Mouse (Mus musculus) MEL (cell line): ENCODE data around the gene Zfp330. TPM values are rescaled to one million over a fixed set of nuclear protein-coding genes. Genes with fewer than 3 reads are reported as not detected.

ENCODE experiments used
- DNase-seq: peaks from one replicate; pipeline ENCODE4 v3.0.0; 2011; ENCODE audit warnings: low read depth, low spot score
- H3K27ac ChIP-seq: 2 replicates; pipeline ENCODE4 v1.5.1; 2012; ENCODE audit warnings: low read depth, mild to moderate bottlenecking, control low read depth, low read length, moderate library complexity; ENCODE audit not compliant: control insufficient read depth
- H3K27me3 ChIP-seq, 2 experiments: fragments of 150-350 bp in 1 of 2; sonication (generic) in 1 of 2; 2 replicates each; pipeline ENCODE4 v1.6.1; 2012; ENCODE audit warnings: low read length in 2 of 2, mild to moderate bottlenecking in 2 of 2, improper control_type of control experiment in 1 of 2, moderate library complexity in 1 of 2; ENCODE audit not compliant: insufficient read depth in 2 of 2, control insufficient read depth in 1 of 2
- H3K36me3 ChIP-seq, 2 experiments: 2 replicates each; pipeline ENCODE4 v1.6.1; 2012 to 2014; ENCODE audit warnings: low read length in 2 of 2, improper control_type of control experiment in 1 of 2, inconsistent platforms in 1 of 2, mild to moderate bottlenecking in 1 of 2; ENCODE audit not compliant: insufficient read depth in 2 of 2, control insufficient read depth in 1 of 2
- H3K4me1 ChIP-seq, 2 experiments: fragments of 150-350 bp in 1 of 2; sonication (generic) in 1 of 2; 2 replicates each; pipeline ENCODE4 v1.6.1; 2012; ENCODE audit warnings: low read length in 2 of 2, improper control_type of control experiment in 1 of 2, mild to moderate bottlenecking in 1 of 2; ENCODE audit not compliant: insufficient read depth in 2 of 2, control insufficient read depth in 1 of 2
- H3K4me3 ChIP-seq, 2 experiments: fragments of 150-350 bp in 1 of 2; sonication (generic) in 1 of 2; 2 replicates each; pipeline ENCODE4 v1.5.1; 2012; ENCODE audit warnings: low read depth in 2 of 2, low read length in 2 of 2, mild to moderate bottlenecking in 2 of 2, moderate library complexity in 2 of 2, control low read depth in 1 of 2, improper control_type of control experiment in 1 of 2; ENCODE audit not compliant: control insufficient read depth in 1 of 2, insufficient read depth in 1 of 2
- H3K79me2 ChIP-seq: 2 replicates; pipeline ENCODE4 v1.6.1; 2012; ENCODE audit warnings: mild to moderate bottlenecking, low read length, moderate library complexity; ENCODE audit not compliant: control insufficient read depth, poor library complexity, insufficient read depth
- H3K9ac ChIP-seq: 2 replicates; pipeline ENCODE4 v1.6.1; 2012; ENCODE audit warnings: low read depth, mild to moderate bottlenecking, control low read depth, low read length, moderate library complexity; ENCODE audit not compliant: control insufficient read depth, poor library complexity, severe bottlenecking
- H3K9me3 ChIP-seq: fragments of 150-350 bp; sonication (generic); replicated peaks from 2 replicates; pipeline ENCODE4 v1.6.1; 2012; ENCODE audit warnings: mild to moderate bottlenecking, low read length, improper control_type of control experiment, moderate library complexity; ENCODE audit not compliant: insufficient read depth
- BHLHE40 ChIP-seq: IDR thresholded peaks from 2 replicates; pipeline ENCODE4 v1.6.1; 2012; ENCODE audit warnings: low read depth, mild to moderate bottlenecking, inconsistent platforms, low read length, improper control_type of control experiment, borderline replicate concordance
- CTCF ChIP-seq, 3 experiments: IDR thresholded peaks in 2 of 3; conservative IDR thresholded peaks in 1 of 3; 2 replicates each; pipeline ENCODE4 v1.5.1; 2011 to 2012; ENCODE audit warnings: low read length in 3 of 3, low read depth in 2 of 3, mild to moderate bottlenecking in 2 of 3, improper control_type of control experiment in 1 of 3, inconsistent platforms in 1 of 3, mixed read lengths in 1 of 3, moderate library complexity in 1 of 3; ENCODE audit not compliant: control insufficient read depth in 1 of 3, insufficient read depth in 1 of 3, poor library complexity in 1 of 3, severe bottlenecking in 1 of 3
- E2F4 ChIP-seq: IDR thresholded peaks from 2 replicates; pipeline ENCODE4 v1.6.1; 2011; ENCODE audit warnings: low read depth, low read length, improper control_type of control experiment, borderline replicate concordance
- ELF1 ChIP-seq: IDR thresholded peaks from 2 replicates; pipeline ENCODE4 v1.6.1; 2014; ENCODE audit warnings: low read depth, mild to moderate bottlenecking, inconsistent platforms, low read length, improper control_type of control experiment, moderate library complexity
- EP300 ChIP-seq, 2 experiments: IDR thresholded peaks; 2 replicates each; pipeline ENCODE4 v1.6.1; 2011; ENCODE audit warnings: improper control_type of control experiment in 2 of 2, low read length in 2 of 2, low read depth in 1 of 2, mild to moderate bottlenecking in 1 of 2
- ETS1 ChIP-seq: IDR thresholded peaks from 2 replicates; pipeline ENCODE4 v1.6.1; 2012; ENCODE audit warnings: low read depth, mild to moderate bottlenecking, inconsistent platforms, low read length, improper control_type of control experiment, moderate library complexity
- GABPA ChIP-seq: IDR thresholded peaks from 2 replicates; pipeline ENCODE4 v1.6.1; 2012; ENCODE audit warnings: low read depth, mild to moderate bottlenecking, inconsistent platforms, low read length, improper control_type of control experiment, moderate library complexity
- GATA1 ChIP-seq: IDR thresholded peaks from 2 replicates; pipeline ENCODE4 v1.6.1; 2011; ENCODE audit warnings: low read depth, low read length, improper control_type of control experiment
- HCFC1 ChIP-seq: IDR thresholded peaks from 2 replicates; pipeline ENCODE4 v1.6.1; 2012; ENCODE audit warnings: low read depth, mild to moderate bottlenecking, inconsistent platforms, low read length, improper control_type of control experiment, moderate library complexity
- JUND ChIP-seq: IDR thresholded peaks from 2 replicates; pipeline ENCODE4 v1.6.1; 2011; ENCODE audit warnings: low read depth, mild to moderate bottlenecking, improper control_type of control experiment, low read length
- KAT2A ChIP-seq: conservative IDR thresholded peaks from 2 replicates; pipeline ENCODE4 v1.6.1; 2012; ENCODE audit warnings: low read depth, low read length, improper control_type of control experiment, inconsistent platforms
- MAFK ChIP-seq: IDR thresholded peaks from 2 replicates; pipeline ENCODE4 v1.6.1; 2011; ENCODE audit warnings: low read depth, mild to moderate bottlenecking, low read length, improper control_type of control experiment, borderline replicate concordance
- MAX ChIP-seq: IDR thresholded peaks from 2 replicates; pipeline ENCODE4 v1.6.1; 2011; ENCODE audit warnings: low read length, improper control_type of control experiment
- MAZ ChIP-seq: IDR thresholded peaks from 2 replicates; pipeline ENCODE4 v1.6.1; 2012; ENCODE audit warnings: low read depth, mild to moderate bottlenecking, inconsistent platforms, low read length, improper control_type of control experiment
- MEF2A ChIP-seq: IDR thresholded peaks from 2 replicates; pipeline ENCODE4 v1.6.1; 2014; ENCODE audit warnings: low read depth, mild to moderate bottlenecking, inconsistent platforms, low read length, improper control_type of control experiment; ENCODE audit not compliant: poor library complexity, insufficient replicate concordance, severe bottlenecking; ENCODE audit errors: extremely low read depth
- MXI1 ChIP-seq: IDR thresholded peaks from 2 replicates; pipeline ENCODE4 v1.6.1; 2011; ENCODE audit warnings: mild to moderate bottlenecking, low read depth, low read length, improper control_type of control experiment
- MYB ChIP-seq: IDR thresholded peaks from 2 replicates; pipeline ENCODE4 v1.6.1; 2011; ENCODE audit warnings: mild to moderate bottlenecking, low read depth, low read length, improper control_type of control experiment
- MYC ChIP-seq: IDR thresholded peaks from 2 replicates; pipeline ENCODE4 v1.6.1; 2011; ENCODE audit warnings: low read depth, mild to moderate bottlenecking, low read length, improper control_type of control experiment, moderate library complexity
- NELFE ChIP-seq: IDR thresholded peaks from 2 replicates; pipeline ENCODE4 v1.6.1; 2011; ENCODE audit warnings: low read depth, low read length, improper control_type of control experiment
- NRF1 ChIP-seq: IDR thresholded peaks from 2 replicates; pipeline ENCODE4 v1.6.1; 2014; ENCODE audit warnings: low read depth, mild to moderate bottlenecking, inconsistent platforms, low read length, improper control_type of control experiment, moderate library complexity; ENCODE audit not compliant: poor library complexity, insufficient read depth, severe bottlenecking
- POLR2A ChIP-seq, 2 experiments: IDR thresholded peaks; 2 replicates each; pipeline ENCODE4 v1.6.1; 2011 to 2012; ENCODE audit warnings: low read length in 2 of 2, mild to moderate bottlenecking in 2 of 2, control low read depth in 1 of 2, improper control_type of control experiment in 1 of 2, low read depth in 1 of 2, moderate library complexity in 1 of 2; ENCODE audit not compliant: control insufficient read depth in 1 of 2, insufficient read depth in 1 of 2, poor library complexity in 1 of 2
- POLR2AphosphoS2 ChIP-seq: IDR thresholded peaks from 2 replicates; pipeline ENCODE4 v1.6.1; 2011; ENCODE audit warnings: low read length, improper control_type of control experiment
- POLR2AphosphoS5 ChIP-seq: IDR thresholded peaks from 2 replicates; pipeline ENCODE4 v1.6.1; 2012; ENCODE audit warnings: low read depth, borderline replicate concordance, mild to moderate bottlenecking, inconsistent platforms, low read length, moderate library complexity, mixed read lengths
- RCOR1 ChIP-seq: IDR thresholded peaks from 2 replicates; pipeline ENCODE4 v1.6.1; 2012; ENCODE audit warnings: low read depth, mild to moderate bottlenecking, inconsistent platforms, low read length, improper control_type of control experiment
- SIN3A ChIP-seq: IDR thresholded peaks from 2 replicates; pipeline ENCODE4 v1.6.1; 2012; ENCODE audit warnings: low read length, improper control_type of control experiment, inconsistent platforms
- SMC3 ChIP-seq: IDR thresholded peaks from 2 replicates; pipeline ENCODE4 v1.6.1; 2011; ENCODE audit warnings: low read depth, low read length, improper control_type of control experiment
- TAL1 ChIP-seq: IDR thresholded peaks from 2 replicates; pipeline ENCODE4 v1.6.1; 2012; ENCODE audit warnings: mild to moderate bottlenecking, inconsistent platforms, low read length, moderate library complexity, mixed read lengths
- TBP ChIP-seq: IDR thresholded peaks from 2 replicates; pipeline ENCODE4 v1.8.0; 2011; ENCODE audit warnings: low read depth, low read length, improper control_type of control experiment
- TCF12 ChIP-seq: IDR thresholded peaks from 2 replicates; pipeline ENCODE4 v1.6.1; 2014; ENCODE audit warnings: low read depth, mild to moderate bottlenecking, inconsistent platforms, low read length, improper control_type of control experiment, moderate library complexity
- UBTF ChIP-seq: IDR thresholded peaks from 2 replicates; pipeline ENCODE4 v1.6.1; 2012; ENCODE audit warnings: low read depth, mild to moderate bottlenecking, inconsistent platforms, low read length, improper control_type of control experiment, moderate library complexity, borderline replicate concordance; ENCODE audit not compliant: insufficient read depth
- USF2 ChIP-seq, 2 experiments: IDR thresholded peaks; 2 replicates each; pipeline ENCODE4 v1.6.1; 2011 to 2012; ENCODE audit warnings: improper control_type of control experiment in 2 of 2, low read length in 2 of 2, borderline replicate concordance in 1 of 2, inconsistent platforms in 1 of 2, low read depth in 1 of 2, mild to moderate bottlenecking in 1 of 2; ENCODE audit not compliant: insufficient read depth in 1 of 2
- ZC3H11A ChIP-seq: IDR thresholded peaks from 2 replicates; pipeline ENCODE4 v1.6.1; 2012; ENCODE audit warnings: low read depth, mild to moderate bottlenecking, inconsistent platforms, low read length, improper control_type of control experiment
- ZKSCAN1 ChIP-seq: IDR thresholded peaks from 2 replicates; pipeline ENCODE4 v1.6.1; 2012; ENCODE audit warnings: low read depth, mild to moderate bottlenecking, inconsistent platforms, low read length, improper control_type of control experiment, moderate library complexity
- ZMIZ1 ChIP-seq: IDR thresholded peaks from 2 replicates; pipeline ENCODE4 v1.6.1; 2012; ENCODE audit warnings: low read depth, mild to moderate bottlenecking, inconsistent platforms, low read length, improper control_type of control experiment, moderate library complexity
- ZNF384 ChIP-seq: IDR thresholded peaks from 2 replicates; pipeline ENCODE4 v1.6.1; 2012; ENCODE audit warnings: low read depth, mild to moderate bottlenecking, inconsistent platforms, low read length, improper control_type of control experiment
- polyA plus RNA-seq, 2 experiments: library from polyadenylated mRNA; stranded (reverse) in 1 of 2; unstranded in 1 of 2; fragments of >175 nt in 1 of 2; fragments of >200 nt in 1 of 2; gene quantifications; 2 replicates each; pipeline versions ENCODE4 v1.2.1 to v1.2.4; 2012; ENCODE audit warnings: low replicate concordance in 2 of 2, low read depth in 1 of 2; ENCODE audit not compliant: insufficient read length in 2 of 2, insufficient read depth in 1 of 2, missing spikeins in 1 of 2
- total RNA-seq: library from RNA; depleted of rRNA; stranded (reverse); fragments of 300-350 nt; gene quantifications from 2 replicates; pipeline ENCODE4 v1.2.3, GENCODE M21; 2012; rRNA removed

Zfp330 gene
- 84.5 and 95.6 TPM in 2 replicates for total RNA-seq
- polyA plus RNA-seq, result 10 to 100 TPM in 1 of 2 experiments, not detected in 1; 94.6 TPM

DNA sequence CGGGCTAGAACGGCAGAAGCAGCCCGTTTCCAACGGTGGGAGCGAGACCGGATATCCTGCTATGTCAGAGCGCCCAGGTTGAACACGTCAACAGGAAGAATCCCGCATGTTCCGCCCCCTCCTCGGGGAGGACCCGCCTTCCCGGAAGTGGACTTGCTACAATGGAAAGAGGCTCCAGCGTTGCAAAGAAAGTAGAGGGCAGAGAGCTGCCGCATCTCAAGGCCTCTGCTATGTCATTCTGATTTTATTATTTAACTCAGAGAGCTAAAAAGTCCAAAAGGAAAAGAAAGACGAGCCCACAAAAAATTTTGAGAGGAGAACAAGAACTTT, at the start of gene Zfp330:
Gene Zfp330 (minus strand): TSS at position 68 of the 330 bp plus-strand sequence.
- peak within 1 kb of the TSS; percentile 68 for H3K27ac ChIP-seq
- H3K9me3 ChIP-seq, result no peaks in the 10 kb centered on the region
- peak within 1 kb of the TSS; percentile 60 to 97 for H3K4me3 ChIP-seq
- peaks cover 2 to 10% of the 10 kb centered on the region in 2 experiments; a peak in 3 of 4 replicates for H3K4me1 ChIP-seq
- H3K27me3 ChIP-seq, result peaks cover 0 to 1% of the 10 kb centered on the region in 2 experiments; a peak in 1 of 4 replicates
- H3K36me3 ChIP-seq, result peaks cover 11 to 31% of the 10 kb centered on the region in 2 experiments
- peak; percentile 96 for DNase-seq
- H3K9ac ChIP-seq, result peak within 1 kb of the TSS; percentile 83
- TF ChIP-seq E2F4 (no peak), HCFC1 (peak; percentile 89), MAZ (0 out of 2 replicates have a peak, but pooled peaks have one; percentile 44), SIN3A (peak; percentile 90), ZNF384 (no peak), GABPA (no peak), RCOR1 (no peak), NRF1 (no peak), JUND (no peak), ZKSCAN1 (no peak), MYC (no peak), ETS1 (0 out of 2 replicates have a peak, but pooled peaks have one; percentile 28), MXI1 (peak; percentile 85), TAL1 (no peak), CTCF (IDR thresholded peaks at IDR 0.05 in 2 of 3, conservative IDR thresholded peaks at IDR 0.05 in 1 of 3; ENCODE audit: control insufficient read depth in 1 of 3, insufficient read depth in 1 of 3, low read depth in 2 of 3, low read length in 3 of 3, poor library complexity in 1 of 3, severe bottlenecking in 1 of 3) (no peak), BHLHE40 (no peak), USF2 (IDR thresholded peaks at IDR 0.05; ENCODE audit: borderline replicate concordance in 1 of 2, insufficient read depth in 1 of 2, low read depth in 1 of 2, low read length in 2 of 2) (no peak), MAX (0 out of 2 replicates have a peak, but pooled peaks have one; percentile 26), ZC3H11A (no peak), SMC3 (no peak), TBP (peak; percentile 87), UBTF (no peak), ZMIZ1 (no peak), NELFE (peak; percentile 87), EP300 (IDR thresholded peaks at IDR 0.05; ENCODE audit: low read depth in 1 of 2, low read length in 2 of 2) (0 out of 4 replicates have a peak, but pooled peaks of 1 of the 2 experiments have one; percentile 23), GATA1 (no peak), ELF1 (peak; percentile 98), KAT2A (peak; percentile 50; the same call in 1 of the 2 replicates), POLR2AphosphoS2 (peak; percentile 86; the same call in 1 of the 2 replicates), TCF12 (peak; percentile 45; the same call in 1 of the 2 replicates), MYB (no peak), POLR2AphosphoS5 (no peak), MAFK (no peak), MEF2A (no peak), POLR2A (IDR thresholded peaks at IDR 0.05; ENCODE audit: control insufficient read depth in 1 of 2, insufficient read depth in 1 of 2, low read depth in 1 of 2, low read length in 2 of 2, poor library complexity in 1 of 2) (peak in 1 of 2 experiments; percentile 90; a peak in 2 of 4 replicates)
- peaks cover 26% of the 10 kb centered on the region for H3K79me2 ChIP-seq
